Mouse (Mus musculus) lung, postnatal 14 days (tissue): ENCODE results near the gene Frmd8.
A peak's percentile ranks its signal among the peaks of the same experiment; 100 is the strongest.

Experiments
- DNase-seq: peaks from one replicate; pipeline ENCODE4 v3.0.0; 2021

Frmd8 gene

DNA sequence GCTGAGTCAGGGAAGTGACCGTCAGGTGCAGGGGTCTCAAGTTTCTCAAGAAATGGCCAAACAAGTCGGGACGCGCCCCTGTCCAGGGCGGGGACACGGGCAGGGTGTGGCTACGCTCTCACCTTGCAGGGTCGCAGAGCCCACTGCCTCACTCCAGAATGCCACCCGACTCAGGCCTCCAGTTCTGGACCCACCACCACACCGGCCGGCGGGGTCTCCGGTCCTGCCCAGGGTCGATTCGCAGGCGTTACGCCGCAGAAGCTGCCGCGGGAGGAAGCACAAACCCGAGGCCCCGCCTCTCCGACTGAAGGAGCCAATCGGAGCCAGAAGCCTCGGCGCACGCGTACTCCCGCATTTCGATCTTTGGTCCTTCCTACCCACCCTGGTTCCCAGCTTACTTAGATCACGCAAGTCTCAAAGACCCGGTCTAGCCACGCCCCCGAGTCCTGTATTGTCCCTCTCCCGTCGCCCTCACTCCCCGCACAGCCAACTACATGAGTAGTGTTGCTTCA lies at the start of gene Frmd8:
TSS of gene Frmd8 (minus strand) at position 306 of the 512 bp plus-strand sequence.
- DNase-seq: peak; percentile 96

DNA sequence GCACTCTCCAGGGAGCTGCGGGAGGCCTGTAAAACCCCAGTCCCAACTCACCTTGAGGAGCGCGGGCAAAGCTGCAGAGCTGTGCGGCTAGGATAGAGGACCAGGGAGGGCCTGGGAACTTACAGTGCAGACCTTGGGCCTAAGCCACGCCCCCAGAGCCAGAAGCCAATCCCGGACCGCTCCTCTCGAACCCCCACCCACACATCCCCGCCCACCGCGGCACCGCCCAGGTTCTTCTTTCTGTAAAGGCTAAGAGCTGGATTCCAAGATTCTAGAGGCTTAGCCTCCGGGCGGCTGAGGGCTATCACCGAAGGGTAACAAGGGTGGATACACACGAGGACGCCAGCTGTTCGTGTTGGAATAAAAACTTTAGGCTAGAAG lies 49.6 kb upstream of the Frmd8 start, which contains the start of gene Cdc42ep2:
TSS of gene Cdc42ep2 (minus strand) at position 104 of the 381 bp plus-strand sequence.
- peak; percentile 98 for DNase-seq

GRCm38 (mm10) chr19:5923990-5924712 lies 49.1 kb upstream of the Frmd8 start:
- peak; percentile 98 for DNase-seq

- DNase-seq: no peak
Measured at GRCm38 (mm10) chr19:5922963-5923362, 47.9 kb upstream of the Frmd8 start.

DNA sequence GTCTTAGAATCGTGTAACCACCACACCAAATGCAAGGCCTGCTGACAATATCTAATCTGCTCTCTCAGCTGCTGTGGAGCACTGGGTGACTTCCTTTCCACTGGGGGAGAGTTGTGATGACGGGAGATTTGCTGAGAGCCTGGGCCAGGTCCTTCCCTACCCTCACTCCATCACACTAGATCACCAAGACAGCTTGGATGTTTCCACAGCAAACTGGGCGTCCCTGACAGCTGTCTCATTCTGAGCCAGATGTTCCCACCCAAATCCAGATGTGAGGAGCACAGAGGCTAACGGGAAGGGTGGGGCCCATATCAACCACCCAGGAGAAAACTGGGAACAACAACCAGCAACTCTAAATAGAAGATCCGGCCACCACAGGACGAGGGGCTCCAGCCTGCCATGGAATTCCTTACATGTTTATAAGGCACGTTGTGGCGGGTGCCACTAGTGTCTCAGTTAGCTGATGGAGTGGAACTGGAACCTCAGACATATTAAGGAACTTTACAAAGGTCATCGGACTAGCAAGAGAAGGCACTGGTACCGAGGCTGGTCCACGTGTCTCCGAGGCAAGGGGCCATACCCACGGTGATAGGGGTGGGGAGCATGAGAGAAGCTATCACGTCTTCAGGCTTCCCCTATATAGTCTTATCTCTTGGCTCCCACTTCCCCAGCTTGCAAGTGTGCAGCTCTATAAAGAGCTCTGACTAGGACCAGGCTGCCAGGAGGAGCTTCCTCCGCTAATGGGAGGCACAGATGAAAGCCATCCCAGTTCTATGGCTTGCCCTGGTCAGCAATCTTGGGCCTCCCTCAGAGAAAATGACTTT lies 47.3 kb upstream of the Frmd8 start:
- peak; percentile 38 for DNase-seq

DNA sequence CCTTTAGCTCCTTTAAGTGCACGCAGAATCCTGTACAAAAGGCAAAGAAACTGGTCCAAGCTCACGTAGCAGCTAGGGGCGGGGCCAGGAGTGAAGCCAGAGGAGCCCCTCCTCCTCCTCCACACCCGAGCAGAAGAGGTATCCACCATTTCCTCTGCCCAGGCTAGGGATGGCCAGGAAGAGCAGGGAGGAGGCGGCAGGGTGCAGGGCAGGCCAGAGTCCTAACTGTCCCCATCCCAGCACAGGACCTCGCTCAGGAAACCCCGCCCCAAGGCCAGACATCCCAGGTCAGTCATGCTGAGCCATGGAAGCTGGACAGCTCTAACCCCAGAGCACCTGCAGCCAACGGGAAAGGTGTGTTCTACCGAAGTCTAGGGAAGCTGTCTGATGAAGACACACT lies 46.6 kb upstream of the Frmd8 start:
- no peak for DNase-seq

- DNase-seq: no peak
Measured at GRCm38 (mm10) chr19:5913007-5913719, 38.1 kb upstream of the Frmd8 start, which contains the start of gene Dpf2. Gene Dpf2, minus strand, starts transcription at chr19:5913010.

DNA sequence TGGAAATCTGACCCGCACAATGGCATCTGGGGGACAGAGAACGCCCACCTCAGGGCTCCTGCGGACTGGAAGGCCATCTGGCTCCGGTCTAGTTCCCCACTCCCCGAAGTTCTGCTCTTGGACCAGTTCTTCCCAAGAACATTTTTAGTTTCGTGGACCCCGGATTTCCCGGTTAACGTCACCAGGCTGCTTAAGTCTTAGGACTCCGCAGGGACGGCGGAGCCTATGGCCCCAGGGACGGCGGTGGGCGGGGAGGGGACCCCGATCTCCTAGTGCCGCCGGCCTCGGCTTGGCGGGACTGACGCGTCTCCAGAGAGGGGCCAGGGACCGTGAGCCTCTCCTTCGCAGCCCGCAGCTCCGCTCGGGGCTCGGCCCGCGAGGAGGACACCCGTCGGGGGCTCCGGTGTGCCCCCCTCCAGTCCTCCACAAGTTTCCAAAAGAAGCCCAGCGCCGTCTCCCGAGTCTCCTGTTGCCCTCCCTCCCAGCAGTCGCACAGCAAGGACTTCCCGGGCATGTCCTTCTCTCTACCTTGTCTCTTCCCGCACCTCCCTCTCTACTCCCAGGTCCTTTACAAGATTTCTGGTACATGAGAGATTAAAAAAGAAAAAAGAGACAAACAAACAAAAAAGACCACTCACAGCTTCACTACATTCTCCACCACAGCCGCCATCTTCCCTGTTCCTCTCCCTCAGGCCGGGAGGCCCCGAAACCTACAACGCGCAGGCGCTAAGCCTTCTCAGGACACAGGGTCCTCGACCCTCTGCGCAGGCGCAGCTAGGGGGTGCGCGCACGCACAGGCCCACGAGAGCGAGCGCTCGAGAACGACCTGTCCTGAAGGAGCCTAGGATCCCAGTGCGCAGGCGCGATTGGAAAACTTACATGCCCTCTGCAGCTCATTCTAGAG lies 37.3 kb upstream of the Frmd8 start:
- DNase-seq: peak; percentile 99

DNA sequence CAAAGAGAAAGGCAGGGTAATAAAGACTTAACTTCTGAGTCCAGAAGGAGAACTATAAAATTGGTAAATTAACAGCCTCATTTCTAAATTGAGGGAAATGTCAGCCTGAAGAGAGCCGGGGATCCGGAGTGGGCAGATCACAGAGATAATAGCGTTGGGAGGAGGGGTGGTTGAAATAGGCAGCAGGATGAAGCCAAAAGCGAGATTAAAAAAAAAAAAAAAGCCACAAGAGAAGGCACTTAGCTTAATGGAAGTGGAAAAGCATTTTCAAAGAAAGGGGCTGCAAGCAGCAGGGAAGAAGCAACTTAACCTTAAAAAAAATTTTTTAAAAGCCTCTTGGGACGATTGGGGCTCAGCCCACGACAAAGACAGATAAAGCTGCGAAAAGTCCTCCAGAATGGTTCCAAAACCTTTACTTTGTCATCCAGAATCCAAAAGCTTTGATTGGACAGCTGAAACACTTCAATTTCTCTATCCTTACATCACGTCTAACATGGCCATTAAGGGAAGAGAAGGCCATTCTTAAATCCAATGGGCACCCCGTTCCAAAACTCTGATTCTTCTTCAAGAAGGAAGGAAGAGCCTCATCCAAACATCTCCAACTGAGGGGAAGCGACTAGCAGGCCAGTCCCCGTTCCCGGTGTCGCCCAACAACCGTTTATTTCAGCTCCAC lies 36.5 kb upstream of the Frmd8 start:
- DNase-seq: no peak

- no peak for DNase-seq
Measured at GRCm38 (mm10) chr19:5910221-5910620, 35.1 kb upstream of the Frmd8 start.

DNA sequence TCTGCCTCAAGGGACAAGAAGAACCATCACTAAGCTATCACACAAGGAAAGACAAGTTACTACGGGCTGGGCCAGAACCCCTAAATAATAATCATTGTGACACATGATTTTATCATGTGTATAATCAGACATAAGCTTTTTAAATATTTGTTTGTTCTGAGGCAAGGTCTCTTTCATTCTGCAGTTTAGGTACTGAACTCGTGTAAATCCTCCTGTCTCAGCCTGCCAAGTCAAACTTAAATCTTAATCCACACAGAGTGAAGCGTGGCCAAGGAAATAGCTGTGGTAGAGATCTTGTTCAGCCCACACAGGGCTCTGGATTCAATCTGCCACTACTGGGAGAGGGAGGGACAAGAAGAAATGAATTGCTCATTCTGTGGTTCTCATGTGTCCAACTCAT lies 32.2 kb upstream of the Frmd8 start:
- no peak for DNase-seq

GRCm38 (mm10) chr19:5894002-5894678 lies 19.1 kb upstream of the Frmd8 start, which contains the start of gene Tigd3:
Gene Tigd3, minus strand, starts transcription at chr19:5894149.
- peak; percentile 97 for DNase-seq

DNA sequence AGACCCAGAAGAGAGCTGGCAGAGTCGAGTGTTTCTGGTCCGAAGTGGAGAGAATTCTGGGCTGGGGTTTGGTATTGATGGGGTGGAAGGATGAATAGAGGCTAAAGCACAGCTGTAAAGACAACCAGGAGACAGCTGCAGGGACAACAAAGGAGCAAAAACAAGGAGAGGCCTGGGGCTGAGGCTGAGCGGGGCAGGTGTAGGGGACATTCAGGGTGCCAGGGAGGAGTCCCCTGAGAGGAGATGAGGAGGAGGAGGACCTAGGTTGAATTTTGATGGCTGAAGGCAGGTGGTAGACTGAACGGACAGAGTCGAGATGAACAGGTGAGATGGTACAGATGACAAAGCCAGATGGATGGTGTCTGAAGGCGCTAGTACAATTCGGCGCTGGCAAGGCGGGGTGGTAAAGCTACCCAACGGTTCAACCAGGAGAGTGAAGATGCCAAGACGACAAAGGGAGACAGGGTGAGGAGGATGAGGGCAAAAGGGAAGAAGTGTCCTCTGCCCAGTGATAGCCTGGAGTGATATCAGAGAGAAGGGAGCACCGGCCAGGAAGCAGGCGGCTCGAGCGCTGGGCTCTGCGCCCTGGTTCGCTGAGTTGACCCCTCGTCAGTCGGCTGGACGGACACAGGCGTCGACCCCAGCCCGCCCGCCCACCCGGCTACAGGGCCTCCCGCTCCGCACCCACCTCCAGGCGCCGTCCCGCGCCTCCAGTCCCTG lies 18.4 kb upstream of the Frmd8 start:
- DNase-seq: no peak

DNA sequence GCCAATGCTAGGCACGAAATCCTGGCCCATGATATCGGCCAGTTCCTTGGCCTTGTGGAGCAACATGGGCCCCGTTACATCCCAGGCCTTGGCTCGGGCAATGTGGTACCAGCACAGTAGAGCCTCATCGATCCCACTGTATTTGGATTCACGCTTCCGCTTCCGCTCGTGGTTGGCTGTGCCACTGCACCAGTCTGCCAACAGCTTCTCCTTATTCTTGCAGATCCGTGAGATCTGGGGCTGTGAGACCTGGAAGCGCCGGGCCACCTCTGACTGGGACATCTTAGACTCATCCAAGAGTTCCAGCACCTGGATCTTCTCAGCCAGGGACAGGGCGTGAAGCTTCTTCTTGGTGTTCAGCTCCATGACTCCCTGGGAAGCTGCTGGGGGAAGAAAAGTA lies 17.7 kb upstream of the Frmd8 start:
- no peak for DNase-seq

DNA sequence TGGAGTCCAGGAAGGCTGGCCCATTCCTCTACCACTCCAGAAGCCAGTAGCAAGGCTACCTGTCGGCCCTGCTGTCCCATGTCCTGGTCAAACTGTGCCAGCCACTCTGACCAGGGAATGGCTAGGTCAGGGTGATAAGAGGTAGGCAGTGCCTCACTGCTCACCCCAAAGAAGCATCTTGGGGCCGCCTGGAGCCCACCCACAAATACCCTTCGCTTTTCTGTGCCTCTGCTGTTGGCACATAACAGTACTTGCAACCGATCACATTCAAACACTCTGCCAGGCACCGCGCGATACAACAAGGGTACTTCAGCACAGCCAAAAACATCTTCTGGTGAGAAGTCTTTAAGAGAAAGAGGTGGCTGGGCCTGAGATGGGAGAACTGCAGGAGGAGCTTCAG lies 17.2 kb upstream of the Frmd8 start:
- DNase-seq: no peak

DNA sequence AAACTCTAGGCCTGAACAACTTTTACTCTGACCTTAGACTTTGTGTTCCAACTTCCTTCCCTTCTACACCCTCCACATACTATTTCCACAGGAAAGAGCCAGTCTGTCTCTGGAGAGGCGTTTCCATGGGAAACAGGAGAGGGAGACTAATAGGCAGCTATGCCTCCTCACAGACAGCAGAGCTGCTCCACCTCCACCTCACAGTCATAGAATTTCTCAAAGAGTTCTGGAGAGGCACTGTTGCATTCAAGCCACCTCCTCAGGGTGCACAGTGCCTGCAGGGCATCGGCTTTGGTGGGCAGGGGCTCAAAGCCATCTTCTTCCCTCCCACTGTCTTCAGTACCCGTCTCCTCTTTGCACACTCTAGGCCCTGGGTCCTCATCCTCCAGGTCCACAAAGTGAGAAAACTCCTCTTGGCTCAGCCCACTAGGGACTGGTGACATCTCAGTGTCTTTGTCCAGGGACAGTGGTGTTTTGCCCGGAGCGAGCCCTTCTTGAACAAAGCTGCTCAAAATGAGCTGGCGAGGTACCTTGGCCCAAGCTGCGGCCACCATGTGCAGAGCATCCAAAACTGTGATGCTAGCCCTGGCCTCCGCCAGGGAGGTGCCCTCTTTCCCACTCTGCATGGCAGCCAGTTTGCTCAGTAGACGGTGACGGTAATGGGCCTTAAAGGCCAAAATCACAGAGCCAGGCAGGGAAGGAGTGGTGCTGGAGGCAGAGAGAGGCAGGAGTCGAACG lies 16.6 kb upstream of the Frmd8 start:
- DNase-seq: no peak

DNA sequence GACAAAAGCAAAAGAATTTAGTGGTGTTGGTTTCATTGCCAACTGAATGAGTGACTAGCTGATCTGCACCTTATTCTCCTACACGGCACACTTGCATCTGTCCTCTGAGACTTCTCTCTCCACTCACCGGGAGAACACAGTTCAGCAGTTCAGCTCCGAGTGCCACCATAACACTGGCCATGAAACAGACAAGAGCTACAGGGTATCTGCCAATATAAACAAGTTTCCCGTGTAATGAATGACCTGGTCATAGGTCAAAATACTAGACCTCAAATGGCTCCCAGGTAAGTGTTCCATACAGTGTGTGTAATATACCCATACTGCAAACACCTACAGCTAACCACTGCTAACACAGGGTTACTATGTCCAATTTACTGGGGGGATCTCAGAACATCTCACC lies 14.1 kb upstream of the Frmd8 start:
- DNase-seq: no peak

DNA sequence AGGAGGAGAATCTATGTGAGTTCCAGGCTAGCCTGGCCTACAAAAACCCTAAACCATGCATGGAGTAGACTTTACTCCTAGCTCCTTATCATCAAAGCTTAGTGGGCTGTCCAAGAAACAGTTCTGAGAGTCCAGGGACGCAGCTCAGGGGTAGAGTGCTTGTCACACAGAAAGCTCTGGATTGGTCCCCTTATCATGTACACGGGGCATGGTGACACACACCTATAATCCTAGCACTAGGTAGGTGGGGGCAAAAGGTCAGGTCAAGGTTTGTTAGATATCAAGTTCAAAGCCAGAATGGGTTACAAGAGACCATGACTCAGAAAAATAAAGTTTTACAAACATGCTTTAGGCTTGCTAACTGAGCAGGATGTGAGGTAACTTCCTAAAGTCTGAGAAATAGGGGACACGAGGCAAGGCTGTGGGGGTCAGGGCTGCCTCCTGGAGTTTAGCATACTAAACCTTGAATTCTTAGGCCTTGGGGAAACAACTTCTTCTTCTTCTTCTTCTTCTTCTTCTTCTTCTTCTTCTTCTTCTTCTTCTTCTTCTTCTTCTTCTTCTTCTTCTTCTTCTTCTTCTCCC lies 12.3 kb upstream of the Frmd8 start:
- DNase-seq: no peak

GRCm38 (mm10) chr19:5885838-5886237 lies 10.8 kb upstream of the Frmd8 start:
- DNase-seq: no peak
